Mouse (Mus musculus) liver, postnatal 0 days (tissue): ENCODE data around the gene Hemk1.

Experiments
- CTCF ChIP-seq: sonication (generic); IDR thresholded peaks from 2 replicates; pipeline ENCODE4 v1.5.1; 2016; ENCODE audit warnings: antibody characterized with exemption, low read depth
- EP300 ChIP-seq: IDR thresholded peaks from 2 replicates; pipeline ENCODE4 v1.6.1; 2016; ENCODE audit warnings: antibody characterized with exemption, low read depth, mild to moderate bottlenecking

- TF ChIP-seq CTCF (peak; percentile 60), EP300 (no peak)
Observed at GRCm38 (mm10) chr9:107374623-107375022, 36.5 kb upstream of the Hemk1 start.
